Mouse (Mus musculus) cortical plate, adult 2 months (tissue): Measurements from ENCODE around the gene Fbxl13.

Experiments used
- CTCF ChIP-seq: fragments of 200-500 bp; IDR thresholded peaks from 2 replicates; pipeline ENCODE4 v1.5.1; 2011; ENCODE audit warnings: mild to moderate bottlenecking, control low read depth, low read length; ENCODE audit not compliant: insufficient read depth; ENCODE audit errors: extremely low read depth
- POLR2A ChIP-seq: fragments of 200-500 bp; IDR thresholded peaks from 2 replicates; pipeline ENCODE4 v1.6.1; 2011; ENCODE audit warnings: mild to moderate bottlenecking, low read length, control low read depth; ENCODE audit not compliant: insufficient read depth; ENCODE audit errors: extremely low read depth

GRCm38 (mm10) chr5:21532126-21532525 is 113.3 kb downstream of the Fbxl13 start:
- TF ChIP-seq POLR2A (no peak), CTCF (no peak)
